Mouse (Mus musculus) forebrain, postnatal 0 days (tissue): Measurements from ENCODE around the gene Wfikkn2. TPM values are rescaled to one million over a fixed set of nuclear protein-coding genes. Genes with fewer than 3 reads are reported as not detected.
A peak's percentile ranks its signal among the peaks of the same experiment; 100 is the strongest.

ENCODE experiments used
- ATAC-seq: fragments of 200-750 bp; cut with Nextera tagmentation; 2 replicates; pipeline ENCODE4 v1.8.0; 2017; ENCODE audit warnings: mild to moderate bottlenecking, moderate library complexity
- DNase-seq: peaks from one replicate; pipeline ENCODE4 v3.0.0-alpha.2; 2015
- H3K27ac ChIP-seq: fragments of 300-500 bp; sonication (generic); 2 replicates; pipeline ENCODE4 v1.5.1; 2014; ENCODE audit warnings: low read depth, mild to moderate bottlenecking, antibody characterized with exemption, low read length, moderate library complexity, mixed read lengths
- H3K27me3 ChIP-seq: fragments of 300-500 bp; sonication (generic); 2 replicates; pipeline ENCODE4 v1.6.1; 2014; ENCODE audit warnings: mild to moderate bottlenecking, low read length, mixed read lengths; ENCODE audit not compliant: insufficient read depth
- H3K36me3 ChIP-seq: fragments of 300-500 bp; sonication (generic); 2 replicates; pipeline ENCODE4 v1.6.1; 2014; ENCODE audit warnings: mild to moderate bottlenecking, moderate library complexity; ENCODE audit not compliant: insufficient read depth
- H3K4me1 ChIP-seq: fragments of 300-500 bp; sonication (generic); 2 replicates; pipeline ENCODE4 v1.6.1; 2014; ENCODE audit warnings: antibody characterized with exemption; ENCODE audit not compliant: insufficient read depth
- H3K4me2 ChIP-seq: fragments of 300-500 bp; sonication (generic); 2 replicates; pipeline ENCODE4 v1.6.1; 2014; ENCODE audit warnings: low read depth, mild to moderate bottlenecking, moderate library complexity
- H3K4me3 ChIP-seq: fragments of 300-500 bp; sonication (generic); 2 replicates; pipeline ENCODE4 v1.5.1; 2014; ENCODE audit warnings: low read depth, low read length, mixed read lengths
- H3K9ac ChIP-seq: fragments of 300-500 bp; sonication (generic); 2 replicates; pipeline ENCODE4 v1.6.1; 2014; ENCODE audit warnings: mild to moderate bottlenecking
- H3K9me3 ChIP-seq: fragments of 300-500 bp; sonication (generic); 2 replicates; pipeline ENCODE4 v1.6.1; 2016; ENCODE audit warnings: low read length
- CTCF ChIP-seq: sonication (generic); IDR thresholded peaks from 2 replicates; pipeline ENCODE4 v1.5.1; 2016; ENCODE audit warnings: antibody characterized with exemption, control low read depth, low read depth
- WGBS: fragments of 180-500 bp; shearing (Covaris S2); extraction: QIAGEN DNeasy Blood & Tissue Kit; methylation state at CpG from one replicate; pipeline ENCODE4 v1.1.7; 2014; 5-methylcytosine and 5-hydroxymethylcytosine counted together
- polyA plus RNA-seq: library from polyadenylated mRNA; unstranded; fragments of >200 nt; fragmentation: Nextera tagmentation; extraction: Ambion mirVana; gene quantifications from 2 replicates; pipeline ENCODE4 v1.2.1, GENCODE M21; 2015
- total RNA-seq: library from RNA; depleted of rRNA; stranded (reverse); fragments of >200 nt; gene quantifications from 2 replicates; pipeline ENCODE4 v1.2.3, GENCODE M21; 2014

Gene Wfikkn2
- total and polyA plus RNA-seq, 2 experiments from 2014 or later = 5.9 to 10.0 TPM

DNA sequence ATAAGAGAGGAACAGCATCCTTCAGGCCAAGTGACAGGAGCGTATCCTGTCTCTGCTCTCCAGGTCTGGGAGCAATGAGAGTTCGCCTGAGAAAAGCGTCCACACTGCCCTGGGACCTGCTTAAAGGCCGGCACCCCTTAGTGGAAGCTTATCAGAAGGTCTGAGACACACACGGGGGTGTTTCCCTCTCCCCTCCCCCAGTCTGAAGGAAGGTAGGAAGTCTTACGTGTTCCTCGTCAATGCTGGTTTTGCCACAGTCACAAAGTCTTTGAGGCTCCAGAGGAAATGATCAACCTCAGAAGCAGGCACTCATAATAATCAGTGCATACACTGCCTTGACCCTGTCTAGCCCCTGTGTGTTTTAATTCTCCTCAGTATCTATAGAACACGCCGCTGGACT, 22.3 kb downstream of the Wfikkn2 start:
- no peak overlapping the region for H3K27ac ChIP-seq
- no peak overlapping the region for H3K9ac ChIP-seq
- no peaks in the 10 kb centered on the region for H3K36me3 ChIP-seq
- H3K4me3 ChIP-seq = no peak overlapping the region
- H3K4me1 ChIP-seq = no peaks in the 10 kb centered on the region
- H3K4me2 ChIP-seq = no peak overlapping the region
- TF ChIP-seq CTCF = no peak
- H3K9me3 ChIP-seq = no peaks in the 10 kb centered on the region
- DNase-seq = no peak
- 85% methylated on average over 9 of the region's 9 CpGs for WGBS
- ATAC-seq = no peak
- no peaks in the 10 kb centered on the region for H3K27me3 ChIP-seq

DNA sequence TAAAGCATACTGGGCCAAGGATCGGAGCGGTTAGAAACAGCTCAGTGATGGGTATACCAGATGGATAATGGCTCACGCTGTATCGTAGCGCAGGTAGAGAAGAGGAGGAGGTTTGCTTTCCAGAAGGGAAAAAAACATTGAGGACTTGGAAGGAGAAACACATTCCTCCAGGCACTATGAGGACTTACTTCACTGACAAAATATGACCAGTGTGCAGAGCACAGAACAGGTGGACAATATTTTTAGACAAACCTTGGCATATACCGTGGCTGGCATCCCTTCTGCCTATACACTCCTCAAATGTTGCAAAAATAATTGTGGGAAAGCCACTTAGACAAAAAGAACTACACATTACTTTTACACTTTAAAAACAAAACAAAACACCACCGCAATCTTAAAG, 24.5 kb downstream of the Wfikkn2 start:
- Histone ChIP-seq H3K27me3 (no peaks in the 10 kb centered on the region), H3K27ac (no peak overlapping the region), H3K9ac (no peak overlapping the region), H3K36me3 (no peaks in the 10 kb centered on the region), H3K9me3 (no peaks in the 10 kb centered on the region), H3K4me3 (no peak overlapping the region), H3K4me1 (peaks cover 3% of the 10 kb centered on the region; the same call in 1 of the 2 replicates), H3K4me2 (no peak overlapping the region)
- DNase-seq = no peak
- no peak for TF ChIP-seq CTCF
- ATAC-seq = no peak
- 87% methylated on average over 7 of the region's 7 CpGs for WGBS

GRCm38 (mm10) chr11:94216247-94216646, 29.6 kb downstream of the Wfikkn2 start:
- H3K27ac ChIP-seq = no peak overlapping the region

GRCm38 (mm10) chr11:94215581-94215980, 30.2 kb downstream of the Wfikkn2 start:
- no peak for DNase-seq
- no peaks in the 10 kb centered on the region for H3K27me3 ChIP-seq
- peak overlapping the region; percentile 18; the same call in 1 of the 2 replicates for H3K9ac ChIP-seq
- no peak overlapping the region for H3K4me2 ChIP-seq
- TF ChIP-seq CTCF = no peak
- no peak for ATAC-seq
- WGBS = 89% methylated on average over 3 of the region's 3 CpGs
- H3K36me3 ChIP-seq = peaks cover 16% of the 10 kb centered on the region
- H3K4me1 ChIP-seq = peaks cover 12% of the 10 kb centered on the region
- H3K27ac ChIP-seq = no peak overlapping the region
- no peak overlapping the region for H3K4me3 ChIP-seq
- H3K9me3 ChIP-seq = no peaks in the 10 kb centered on the region

More at GRCm38 (mm10) chr11:94216247-94216646, 29.6 kb downstream of the Wfikkn2 start:
- 26% methylated on average over 2 of the region's 2 CpGs for WGBS
- no peak for ATAC-seq
- no peaks in the 10 kb centered on the region for H3K9me3 ChIP-seq
- H3K27me3 ChIP-seq = no peaks in the 10 kb centered on the region
- H3K9ac ChIP-seq = no peak overlapping the region
- no peak for DNase-seq
- H3K36me3 ChIP-seq = peaks cover 16% of the 10 kb centered on the region
- no peak overlapping the region for H3K4me3 ChIP-seq
- TF ChIP-seq CTCF = no peak
- H3K4me1 ChIP-seq = peaks cover 12% of the 10 kb centered on the region
- peak overlapping the region; percentile 2; the same call in 1 of the 2 replicates for H3K4me2 ChIP-seq

DNA sequence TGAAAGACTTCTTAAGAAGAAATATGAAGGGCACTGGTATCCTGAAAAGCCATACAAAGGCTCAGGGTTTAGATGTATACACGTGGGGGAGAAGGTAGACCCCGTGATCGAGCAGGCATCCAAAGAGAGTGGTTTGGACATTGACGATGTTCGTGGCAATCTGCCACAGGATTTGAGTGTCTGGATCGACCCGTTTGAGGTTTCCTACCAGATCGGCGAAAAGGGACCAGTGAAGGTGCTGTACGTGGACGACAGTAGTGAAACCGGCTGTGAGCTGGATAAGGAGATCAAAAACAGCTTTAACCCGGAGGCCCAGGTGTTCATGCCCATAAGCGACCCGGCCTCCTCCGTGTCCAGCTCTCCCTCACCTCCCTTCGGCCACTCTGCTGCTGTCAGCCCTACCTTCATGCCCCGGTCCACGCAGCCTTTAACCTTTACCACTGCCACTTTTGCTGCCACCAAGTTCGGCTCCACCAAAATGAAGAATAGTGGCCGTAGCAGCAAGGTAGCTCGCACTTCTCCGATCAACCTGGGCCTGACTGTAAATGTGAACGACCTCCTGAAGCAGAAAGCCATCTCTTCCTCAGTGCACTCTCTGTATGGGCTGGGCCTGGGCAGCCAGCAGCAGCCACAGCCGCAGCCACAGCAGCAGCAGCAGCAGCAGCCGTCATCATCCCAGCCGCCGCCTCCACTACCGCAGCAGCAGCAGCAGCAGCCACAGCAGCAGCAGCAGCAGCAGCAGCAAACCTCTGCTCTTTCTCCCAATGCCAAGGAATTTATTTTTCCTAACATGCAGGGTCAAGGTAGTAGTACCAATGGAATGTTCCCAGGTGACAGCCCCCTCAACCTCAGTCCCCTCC, 31.8 kb downstream of the Wfikkn2 start:
- Histone ChIP-seq H3K9me3 (no peaks in the 10 kb centered on the region), H3K27me3 (no peaks in the 10 kb centered on the region), H3K36me3 (peaks cover 16% of the 10 kb centered on the region), H3K4me2 (peak overlapping the region; percentile 98), H3K9ac (0 out of 2 replicates have a peak overlapping the region, but pooled peaks have one; percentile 31), H3K27ac (no peak overlapping the region), H3K4me1 (peaks cover 12% of the 10 kb centered on the region), H3K4me3 (peak overlapping the region; percentile 99; the same call in 1 of the 2 replicates)
- DNase-seq (no peak), ATAC-seq (no peak)
- TF ChIP-seq CTCF = no peak
- 76% methylated on average over 29 of the region's 29 CpGs for WGBS

GRCm38 (mm10) chr11:94212997-94213396, 32.8 kb downstream of the Wfikkn2 start:
- Histone ChIP-seq H3K4me3 (peak overlapping the region; percentile 99), H3K9ac (peak overlapping the region; percentile 91; the same call in 1 of the 2 replicates), H3K4me2 (peak overlapping the region; percentile 98), H3K27ac (no peak overlapping the region), H3K36me3 (peaks cover 16% of the 10 kb centered on the region), H3K9me3 (no peaks in the 10 kb centered on the region), H3K27me3 (no peaks in the 10 kb centered on the region), H3K4me1 (peaks cover 12% of the 10 kb centered on the region)
- no peak for DNase-seq
- ATAC-seq = no peak
- 44% methylated on average over 4 of the region's 4 CpGs for WGBS
- no peak for TF ChIP-seq CTCF

DNA sequence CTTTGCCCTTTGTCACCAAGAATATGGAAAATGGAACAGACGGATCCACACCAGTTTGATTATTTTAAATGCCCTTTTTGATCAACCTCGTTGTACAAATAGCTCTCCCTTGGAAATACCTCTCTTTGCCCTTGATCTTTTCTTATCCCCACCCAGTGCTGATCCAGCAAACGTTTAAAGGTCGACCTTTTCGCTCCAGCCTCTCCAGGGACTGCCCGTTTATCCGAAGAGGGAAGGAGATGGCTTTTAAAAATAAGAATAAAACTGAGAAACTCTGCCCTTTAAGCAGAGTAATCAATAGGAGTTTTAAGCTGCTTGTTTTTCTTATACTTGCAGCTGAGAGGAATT, 33.3 kb downstream of the Wfikkn2 start:
- Histone ChIP-seq H3K9ac (peak overlapping the region; percentile 91), H3K9me3 (no peaks in the 10 kb centered on the region), H3K27me3 (no peaks in the 10 kb centered on the region), H3K36me3 (peaks cover 16% of the 10 kb centered on the region), H3K4me1 (peaks cover 12% of the 10 kb centered on the region), H3K4me3 (peak overlapping the region; percentile 99), H3K4me2 (peak overlapping the region; percentile 98), H3K27ac (peak overlapping the region; percentile 96)
- no peak for TF ChIP-seq CTCF
- WGBS = under 1% methylated on average over 7 of the region's 7 CpGs
- DNase-seq (no peak), ATAC-seq (no peak)
